Mouse (Mus musculus): ENCODE measurements around the gene Smim20. TPM values are rescaled to one million over a fixed set of nuclear protein-coding genes. Genes with fewer than 3 reads are reported as not detected.

Gene Smim20
- polyA plus RNA-seq, 1 experiment from 2014 or later, result 171 TPM

DNA sequence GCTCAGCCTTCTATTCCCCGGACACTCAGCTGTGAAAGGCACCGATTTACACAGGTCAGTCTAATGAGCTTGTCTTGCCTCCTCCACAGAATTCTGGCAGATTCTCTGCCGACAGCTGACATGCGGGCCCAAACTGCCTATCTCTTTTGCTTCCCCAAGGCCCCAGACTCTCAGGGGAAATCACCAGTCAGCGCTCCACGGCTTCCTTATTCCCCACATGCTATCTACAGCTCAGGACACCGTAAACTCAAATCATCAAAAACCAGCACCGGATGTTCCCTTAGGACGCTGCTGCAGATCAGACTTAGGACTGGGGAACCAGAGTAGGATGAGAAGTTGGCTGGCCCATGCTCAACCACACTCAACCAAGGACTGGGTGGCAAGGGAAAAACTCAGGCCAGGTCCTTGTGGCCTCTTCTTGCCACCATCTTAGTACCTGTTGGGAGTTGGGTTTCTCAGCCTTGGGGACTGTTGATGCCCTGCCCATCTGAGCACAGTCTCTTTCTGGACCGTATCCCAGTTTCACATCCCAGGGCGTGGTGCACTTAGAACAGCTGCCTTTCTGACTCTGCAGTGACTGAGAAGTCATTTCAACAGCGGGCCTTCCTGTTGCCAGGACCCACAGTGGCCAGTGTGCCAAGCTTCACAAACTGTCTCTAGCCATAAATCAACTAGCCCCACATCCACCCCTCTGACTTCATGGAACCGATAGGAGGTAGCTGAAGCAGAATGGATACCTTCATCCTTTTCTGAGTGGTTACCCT lies 47.7 kb downstream of the Smim20 start:
- 75% methylated on average over 13 of the region's 13 CpGs for WGBS
- ATAC-seq (replicated peaks; ENCODE audit: insufficient number of reproducible peaks, insufficient read depth, low FRiP score, low read depth), result no peak
- no peak overlapping the region for H3K9ac ChIP-seq
- no peak overlapping the region for H3K4me2 ChIP-seq
- no peaks in the 10 kb centered on the region for H3K9me3 ChIP-seq (replicated peaks)
- no peaks in the 10 kb centered on the region for H3K36me3 ChIP-seq
- no peak overlapping the region for H3K4me3 ChIP-seq
- no peaks in the 10 kb centered on the region for H3K4me1 ChIP-seq (replicated peaks)
- H3K27ac ChIP-seq, result no peak overlapping the region
- H3K27me3 ChIP-seq, result no peaks in the 10 kb centered on the region

- Histone ChIP-seq H3K4me2 (no peak overlapping the region), H3K4me3 (no peak overlapping the region), H3K9ac (no peak overlapping the region), H3K27me3 (no peaks in the 10 kb centered on the region), H3K27ac (no peak overlapping the region), H3K4me1 (replicated peaks) (no peaks in the 10 kb centered on the region), H3K36me3 (no peaks in the 10 kb centered on the region), H3K9me3 (replicated peaks) (no peaks in the 10 kb centered on the region)
- 64% methylated on average over 2 of the region's 2 CpGs for WGBS
- no peak for ATAC-seq (replicated peaks; ENCODE audit: insufficient number of reproducible peaks, insufficient read depth, low FRiP score, low read depth)
Observed at GRCm38 (mm10) chr5:53315829-53316228, 48.9 kb downstream of the Smim20 start.

DNA sequence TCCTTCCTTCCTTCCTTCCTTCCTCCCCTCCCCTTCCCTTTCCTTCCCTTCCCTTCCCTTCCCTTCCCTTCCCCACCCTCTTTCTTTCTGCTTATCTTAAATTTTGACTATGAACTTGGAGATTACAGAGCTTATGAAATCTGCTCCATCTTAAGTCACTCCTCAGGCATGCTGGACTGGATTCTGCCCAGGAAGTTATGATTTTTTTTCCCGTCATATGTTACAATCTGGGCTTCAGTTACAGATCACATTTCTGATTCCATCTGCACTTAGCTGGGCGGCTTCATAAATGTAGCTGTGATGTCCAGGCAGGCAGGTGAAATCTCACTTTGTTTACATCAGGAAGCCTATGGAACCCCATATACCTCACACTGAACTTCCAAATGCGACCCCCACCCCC lies 50.5 kb downstream of the Smim20 start:
- Histone ChIP-seq H3K4me1 (replicated peaks) (no peaks in the 10 kb centered on the region), H3K4me3 (no peak overlapping the region), H3K9me3 (replicated peaks) (no peaks in the 10 kb centered on the region), H3K36me3 (no peaks in the 10 kb centered on the region), H3K27me3 (no peaks in the 10 kb centered on the region), H3K4me2 (no peak overlapping the region), H3K27ac (no peak overlapping the region), H3K9ac (no peak overlapping the region)
- no peak for ATAC-seq (replicated peaks; ENCODE audit: insufficient number of reproducible peaks, insufficient read depth, low FRiP score, low read depth)
- 71% methylated on average over 3 of the region's 3 CpGs for WGBS

- WGBS, result 61% methylated on average over 7 of the region's 7 CpGs
Observed at GRCm38 (mm10) chr5:53317885-53318466, 51.1 kb downstream of the Smim20 start.

DNA sequence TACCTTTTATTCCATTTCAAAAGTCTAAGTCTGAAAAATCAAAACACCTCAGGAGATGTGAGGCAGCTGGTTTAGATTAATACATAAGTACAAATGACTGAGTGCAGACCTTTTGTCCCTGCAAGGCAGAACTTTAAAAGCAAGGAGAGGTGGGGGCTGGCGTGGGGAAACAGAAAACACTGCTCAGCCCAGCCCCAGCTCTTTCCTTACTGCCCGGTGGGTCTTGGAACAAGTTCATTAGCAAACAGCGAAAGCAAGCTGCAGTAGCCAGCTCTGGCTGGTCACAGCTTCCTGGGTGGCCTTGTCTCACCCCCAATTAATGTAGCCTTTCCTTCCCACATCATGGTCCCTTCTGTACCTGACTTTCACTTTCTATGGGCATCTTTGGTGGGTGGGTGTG lies 53.4 kb downstream of the Smim20 start:
- no peak for ATAC-seq (replicated peaks; ENCODE audit: insufficient number of reproducible peaks, insufficient read depth, low FRiP score, low read depth)
- Histone ChIP-seq H3K36me3 (no peaks in the 10 kb centered on the region), H3K4me3 (no peak overlapping the region), H3K4me1 (replicated peaks) (peaks cover 9% of the 10 kb centered on the region; the same call in 1 of the 2 replicates), H3K27ac (no peak overlapping the region), H3K27me3 (peaks cover 15% of the 10 kb centered on the region), H3K9ac (no peak overlapping the region), H3K9me3 (replicated peaks) (no peaks in the 10 kb centered on the region), H3K4me2 (no peak overlapping the region)
- WGBS, result 66% methylated on average over 3 of the region's 3 CpGs

More at GRCm38 (mm10) chr5:53317885-53318466, 51.1 kb downstream of the Smim20 start:
- no peaks in the 10 kb centered on the region for H3K27me3 ChIP-seq
- peaks cover 5% of the 10 kb centered on the region; the same call in 1 of the 2 replicates for H3K4me1 ChIP-seq (replicated peaks)
- no peak overlapping the region for H3K4me2 ChIP-seq
- no peak for ATAC-seq (replicated peaks; ENCODE audit: insufficient number of reproducible peaks, insufficient read depth, low FRiP score, low read depth)
- H3K9ac ChIP-seq, result no peak overlapping the region
- no peaks in the 10 kb centered on the region for H3K9me3 ChIP-seq (replicated peaks)
- no peaks in the 10 kb centered on the region for H3K36me3 ChIP-seq
- no peak overlapping the region for H3K4me3 ChIP-seq
- H3K27ac ChIP-seq, result no peak overlapping the region

DNA sequence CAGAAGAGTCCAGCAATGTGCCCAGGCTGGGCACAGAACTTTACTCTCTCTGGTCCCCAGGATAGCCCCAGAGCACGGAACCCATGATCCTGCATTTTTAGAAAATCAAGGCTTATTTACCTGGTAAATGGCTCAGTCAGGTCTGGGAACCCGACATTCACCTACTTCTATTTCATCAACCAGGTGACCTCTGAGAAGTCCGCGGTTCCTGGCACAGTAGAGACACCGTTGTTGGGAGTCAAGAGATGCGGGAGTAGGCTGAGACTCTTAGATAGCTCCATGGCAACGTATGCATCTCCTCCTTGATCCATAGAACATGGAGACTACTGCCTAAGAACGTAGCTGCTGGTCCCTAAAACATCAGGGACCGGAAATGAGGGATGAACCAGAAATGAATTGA lies 55.0 kb downstream of the Smim20 start:
- no peak for ATAC-seq (replicated peaks; ENCODE audit: insufficient number of reproducible peaks, insufficient read depth, low FRiP score, low read depth)
- Histone ChIP-seq H3K27me3 (peaks cover 21% of the 10 kb centered on the region), H3K4me3 (no peak overlapping the region), H3K9me3 (replicated peaks) (no peaks in the 10 kb centered on the region), H3K4me2 (no peak overlapping the region), H3K36me3 (no peaks in the 10 kb centered on the region), H3K27ac (no peak overlapping the region), H3K9ac (no peak overlapping the region), H3K4me1 (replicated peaks) (peaks cover 9% of the 10 kb centered on the region; the same call in 1 of the 2 replicates)
- WGBS, result 93% methylated on average over 9 of the region's 9 CpGs

GRCm38 (mm10) chr5:53322471-53322870 lies 55.6 kb downstream of the Smim20 start:
- H3K36me3 ChIP-seq, result no peaks in the 10 kb centered on the region
- peaks cover 21% of the 10 kb centered on the region for H3K27me3 ChIP-seq
- H3K9me3 ChIP-seq (replicated peaks), result no peaks in the 10 kb centered on the region
- WGBS, result 74% methylated on average over 11 of the region's 11 CpGs
- H3K4me1 ChIP-seq (replicated peaks), result peaks cover 9% of the 10 kb centered on the region; the same call in 1 of the 2 replicates
- H3K4me2 ChIP-seq, result no peak overlapping the region
- no peak overlapping the region for H3K9ac ChIP-seq
- H3K27ac ChIP-seq, result no peak overlapping the region
- H3K4me3 ChIP-seq, result no peak overlapping the region
- ATAC-seq (replicated peaks; ENCODE audit: insufficient number of reproducible peaks, insufficient read depth, low FRiP score, low read depth), result no peak

GRCm38 (mm10) chr5:53323121-53323520 lies 56.2 kb downstream of the Smim20 start:
- no peaks in the 10 kb centered on the region for H3K36me3 ChIP-seq
- 23% methylated on average over 7 of the region's 7 CpGs for WGBS
- H3K4me2 ChIP-seq, result no peak overlapping the region
- H3K27ac ChIP-seq, result no peak overlapping the region
- peaks cover 21% of the 10 kb centered on the region for H3K27me3 ChIP-seq
- no peaks in the 10 kb centered on the region for H3K9me3 ChIP-seq (replicated peaks)
- H3K4me1 ChIP-seq (replicated peaks), result peaks cover 9% of the 10 kb centered on the region; the same call in 1 of the 2 replicates
- no peak overlapping the region for H3K9ac ChIP-seq
- no peak; the same call in 1 of the 2 replicates for ATAC-seq (replicated peaks; ENCODE audit: insufficient number of reproducible peaks, insufficient read depth, low FRiP score, low read depth)
- no peak overlapping the region for H3K4me3 ChIP-seq

- no peaks in the 10 kb centered on the region for H3K36me3 ChIP-seq
- H3K4me2 ChIP-seq, result no peak overlapping the region
- H3K9ac ChIP-seq, result no peak overlapping the region
- peaks cover 21% of the 10 kb centered on the region for H3K27me3 ChIP-seq
- no peak overlapping the region for H3K27ac ChIP-seq
- no peak overlapping the region for H3K4me3 ChIP-seq
- H3K4me1 ChIP-seq (replicated peaks), result peaks cover 9% of the 10 kb centered on the region; the same call in 1 of the 2 replicates
- no peak for ATAC-seq (replicated peaks; ENCODE audit: insufficient number of reproducible peaks, insufficient read depth, low FRiP score, low read depth)
- 81% methylated on average over 3 of the region's 3 CpGs for WGBS
- H3K9me3 ChIP-seq (replicated peaks), result no peaks in the 10 kb centered on the region
Observed at GRCm38 (mm10) chr5:53324256-53324655, 57.4 kb downstream of the Smim20 start.

- WGBS, result 59% methylated on average over 6 of the region's 6 CpGs
- Histone ChIP-seq H3K9ac (no peak overlapping the region), H3K4me2 (no peak overlapping the region), H3K27me3 (peaks cover 23% of the 10 kb centered on the region), H3K4me3 (no peak overlapping the region), H3K4me1 (replicated peaks) (peaks cover 9% of the 10 kb centered on the region; the same call in 1 of the 2 replicates), H3K27ac (no peak overlapping the region), H3K9me3 (replicated peaks) (no peaks in the 10 kb centered on the region), H3K36me3 (no peaks in the 10 kb centered on the region)
- ATAC-seq (replicated peaks; ENCODE audit: insufficient number of reproducible peaks, insufficient read depth, low FRiP score, low read depth), result no peak
Observed at GRCm38 (mm10) chr5:53324791-53325190, 57.9 kb downstream of the Smim20 start.

GRCm38 (mm10) chr5:53326023-53326422 lies 59.1 kb downstream of the Smim20 start:
- 4% methylated on average over 8 of the region's 8 CpGs for WGBS
- Histone ChIP-seq H3K27me3 (peaks cover 25% of the 10 kb centered on the region), H3K4me1 (replicated peaks) (peaks cover 9% of the 10 kb centered on the region; the same call in 1 of the 2 replicates), H3K9ac (no peak overlapping the region), H3K4me3 (no peak overlapping the region), H3K9me3 (replicated peaks) (no peaks in the 10 kb centered on the region), H3K4me2 (no peak overlapping the region), H3K27ac (no peak overlapping the region), H3K36me3 (no peaks in the 10 kb centered on the region)
- no peak for ATAC-seq (replicated peaks; ENCODE audit: insufficient number of reproducible peaks, insufficient read depth, low FRiP score, low read depth)

Data from heart, embryonic 15.5 days (tissue).